Mouse (Mus musculus): ENCODE measurements around the gene Prnd. TPM values are rescaled to one million over a fixed set of nuclear protein-coding genes. Genes with fewer than 3 reads are reported as not detected.

Prnd gene
- total RNA-seq, 1 experiment = 0.98 TPM

- Histone ChIP-seq H3K27ac (ENCODE audit: insufficient read depth, low read depth, low read length, poor library complexity, severe bottlenecking) (no peak overlapping the region), H3K36me3 (ENCODE audit: control insufficient read depth, insufficient read depth, low read length, poor library complexity, severe bottlenecking) (no peaks in the 10 kb centered on the region), H3K9me3 (ENCODE audit: control insufficient read depth, insufficient read depth, low read depth, low read length) (no peaks in the 10 kb centered on the region), H3K4me3 (ENCODE audit: insufficient read depth in 1 of 2, low read depth in 1 of 2, low read length in 2 of 2, poor library complexity in 1 of 2, severe bottlenecking in 1 of 2) (no peak overlapping the region), H3K4me1 (ENCODE audit: control insufficient read depth in 2 of 2, insufficient read depth in 2 of 2, low read length in 2 of 2, poor library complexity in 1 of 2) (no peaks in the 10 kb centered on the region), H3K9ac (ENCODE audit: insufficient read depth, low read depth, low read length, poor library complexity, severe bottlenecking) (no peak overlapping the region)
- no peak for TF ChIP-seq CHD2 (IDR thresholded peaks at IDR 0.05; ENCODE audit: low read depth, low read length)
- no peak for TF ChIP-seq MAFK (IDR thresholded peaks at IDR 0.05; ENCODE audit: insufficient read depth, low read depth, low read length)
- no peak for TF ChIP-seq HCFC1 (IDR thresholded peaks at IDR 0.05; ENCODE audit: borderline replicate concordance, insufficient read depth, low read length)
- TF ChIP-seq ZNF384 (IDR thresholded peaks at IDR 0.05; ENCODE audit: low read depth, low read length) = no peak
- TF ChIP-seq ZC3H11A (IDR thresholded peaks at IDR 0.05; ENCODE audit: borderline replicate concordance, low read depth, low read length) = no peak
- in situ Hi-C loops (cut with MboI; ENCODE audit: low sequenced_read_pairs in 2 of 2, unreplicated experiment in 2 of 2) = no loop called here
- no peak for DNase-seq (ENCODE audit: low read depth, low spot score)
These were observed 26.0 kb downstream of the Prnd start for GRCm38 (mm10) chr2:131976663-131977062.

GRCm38 (mm10) chr2:131980866-131981265, 30.2 kb downstream of the Prnd start:
- Histone ChIP-seq H3K36me3 (ENCODE audit: control insufficient read depth, insufficient read depth, low read length, poor library complexity, severe bottlenecking) (no peaks in the 10 kb centered on the region), H3K4me3 (ENCODE audit: insufficient read depth in 1 of 2, low read depth in 1 of 2, low read length in 2 of 2, poor library complexity in 1 of 2, severe bottlenecking in 1 of 2) (no peak overlapping the region), H3K9me3 (ENCODE audit: control insufficient read depth, insufficient read depth, low read depth, low read length) (no peaks in the 10 kb centered on the region), H3K4me1 (ENCODE audit: control insufficient read depth in 2 of 2, insufficient read depth in 2 of 2, low read length in 2 of 2, poor library complexity in 1 of 2) (no peaks in the 10 kb centered on the region), H3K9ac (ENCODE audit: insufficient read depth, low read depth, low read length, poor library complexity, severe bottlenecking) (no peak overlapping the region), H3K27ac (ENCODE audit: insufficient read depth, low read depth, low read length, poor library complexity, severe bottlenecking) (no peak overlapping the region)
- in situ Hi-C loops (cut with MboI; ENCODE audit: low sequenced_read_pairs in 2 of 2, unreplicated experiment in 2 of 2) = loop anchor here in 1 of 2 experiments (10.0 kb wide), 1 partner anchor 154 kb away; no protein-coding TSS in a partner anchor
- DNase-seq (ENCODE audit: low read depth, low spot score) = no peak
- no peak for TF ChIP-seq ZC3H11A (IDR thresholded peaks at IDR 0.05; ENCODE audit: borderline replicate concordance, low read depth, low read length)
- no peak for TF ChIP-seq HCFC1 (IDR thresholded peaks at IDR 0.05; ENCODE audit: borderline replicate concordance, insufficient read depth, low read length)
- TF ChIP-seq ZNF384 (IDR thresholded peaks at IDR 0.05; ENCODE audit: low read depth, low read length) = no peak
- no peak for TF ChIP-seq MAFK (IDR thresholded peaks at IDR 0.05; ENCODE audit: insufficient read depth, low read depth, low read length)
- no peak for TF ChIP-seq CHD2 (IDR thresholded peaks at IDR 0.05; ENCODE audit: low read depth, low read length)

GRCm38 (mm10) chr2:131982546-131983196, 32.0 kb downstream of the Prnd start:
- no peaks in the 10 kb centered on the region for H3K4me1 ChIP-seq (ENCODE audit: control insufficient read depth in 2 of 2, insufficient read depth in 2 of 2, low read length in 2 of 2, poor library complexity in 1 of 2)
- H3K4me3 ChIP-seq (ENCODE audit: insufficient read depth in 1 of 2, low read depth in 1 of 2, low read length in 2 of 2, poor library complexity in 1 of 2, severe bottlenecking in 1 of 2) = no peak overlapping the region
- H3K36me3 ChIP-seq (ENCODE audit: control insufficient read depth, insufficient read depth, low read length, poor library complexity, severe bottlenecking) = no peaks in the 10 kb centered on the region
- TF ChIP-seq MAFK (IDR thresholded peaks at IDR 0.05; ENCODE audit: insufficient read depth, low read depth, low read length) = no peak
- TF ChIP-seq ZC3H11A (IDR thresholded peaks at IDR 0.05; ENCODE audit: borderline replicate concordance, low read depth, low read length) = peak; percentile 94; the same call in 1 of the 2 replicates
- H3K9me3 ChIP-seq (ENCODE audit: control insufficient read depth, insufficient read depth, low read depth, low read length) = no peaks in the 10 kb centered on the region
- no peak overlapping the region for H3K9ac ChIP-seq (ENCODE audit: insufficient read depth, low read depth, low read length, poor library complexity, severe bottlenecking)
- peak; percentile 52 for DNase-seq (ENCODE audit: low read depth, low spot score)
- H3K27ac ChIP-seq (ENCODE audit: insufficient read depth, low read depth, low read length, poor library complexity, severe bottlenecking) = no peak overlapping the region
- in situ Hi-C loops (cut with MboI; ENCODE audit: low sequenced_read_pairs in 2 of 2, unreplicated experiment in 2 of 2) = loop anchor here in 1 of 2 experiments (10.0 kb wide), 1 partner anchor 152 kb away; no protein-coding TSS in a partner anchor

- Histone ChIP-seq H3K4me1 (ENCODE audit: control insufficient read depth in 2 of 2, insufficient read depth in 2 of 2, low read length in 2 of 2, poor library complexity in 1 of 2) (no peaks in the 10 kb centered on the region), H3K36me3 (ENCODE audit: control insufficient read depth, insufficient read depth, low read length, poor library complexity, severe bottlenecking) (no peaks in the 10 kb centered on the region), H3K4me3 (ENCODE audit: insufficient read depth in 1 of 2, low read depth in 1 of 2, low read length in 2 of 2, poor library complexity in 1 of 2, severe bottlenecking in 1 of 2) (no peak overlapping the region), H3K9ac (ENCODE audit: insufficient read depth, low read depth, low read length, poor library complexity, severe bottlenecking) (no peak overlapping the region), H3K27ac (ENCODE audit: insufficient read depth, low read depth, low read length, poor library complexity, severe bottlenecking) (no peak overlapping the region), H3K9me3 (ENCODE audit: control insufficient read depth, insufficient read depth, low read depth, low read length) (no peaks in the 10 kb centered on the region)
- DNase-seq (ENCODE audit: low read depth, low spot score) = no peak
- TF ChIP-seq MAFK (IDR thresholded peaks at IDR 0.05; ENCODE audit: insufficient read depth, low read depth, low read length) = no peak
- TF ChIP-seq CHD2 (IDR thresholded peaks at IDR 0.05; ENCODE audit: low read depth, low read length) = no peak
- TF ChIP-seq ZNF384 (IDR thresholded peaks at IDR 0.05; ENCODE audit: low read depth, low read length) = no peak
- TF ChIP-seq ZC3H11A (IDR thresholded peaks at IDR 0.05; ENCODE audit: borderline replicate concordance, low read depth, low read length) = no peak
- no peak for TF ChIP-seq HCFC1 (IDR thresholded peaks at IDR 0.05; ENCODE audit: borderline replicate concordance, insufficient read depth, low read length)
- in situ Hi-C loops (cut with MboI; ENCODE audit: low sequenced_read_pairs in 2 of 2, unreplicated experiment in 2 of 2) = loop anchor here in 1 of 2 experiments (10.0 kb wide), 1 partner anchor 147 kb away; no protein-coding TSS in a partner anchor
These were observed 37.3 kb downstream of the Prnd start for GRCm38 (mm10) chr2:131987950-131988349.
